Mouse (Mus musculus) spleen, adult 2 months (tissue): ENCODE measurements at regions not wholly inside any gene's neighbourhood (a gene's known extent, or its start where the extent isn't known, plus 50 kb on each side); places are given as distances from the start of the nearest gene placed in this dataset.

Experiments
- DNase-seq, 2 experiments: peaks; one replicate each; pipeline versions ENCODE4 v3.0.0 to v3.0.0-alpha.2; 2012 to 2021; ENCODE audit warnings: low spot score in 2 of 2, low read depth in 1 of 2
- H3K27ac ChIP-seq: fragments of 200-500 bp; 2 replicates; pipeline ENCODE4 v1.5.1; 2012; ENCODE audit warnings: low read length, inconsistent platforms; ENCODE audit not compliant: insufficient read depth
- H3K27me3 ChIP-seq: fragments of 200-500 bp; 2 replicates; pipeline ENCODE4 v1.6.1; 2012; ENCODE audit warnings: mild to moderate bottlenecking, moderate library complexity, low read length, inconsistent platforms; ENCODE audit not compliant: control insufficient read depth, insufficient read depth
- H3K36me3 ChIP-seq: fragments of 200-500 bp; 2 replicates; pipeline ENCODE4 v1.6.1; 2012; ENCODE audit warnings: mild to moderate bottlenecking, low read length, inconsistent platforms; ENCODE audit not compliant: control insufficient read depth, insufficient read depth
- H3K4me1 ChIP-seq: fragments of 200-500 bp; 2 replicates; pipeline ENCODE4 v1.6.1; 2011; ENCODE audit warnings: inconsistent platforms; ENCODE audit not compliant: control insufficient read depth, insufficient read depth, insufficient read length
- H3K4me3 ChIP-seq: fragments of 200-500 bp; 2 replicates; pipeline ENCODE4 v1.5.1; 2011; ENCODE audit warnings: mild to moderate bottlenecking, inconsistent platforms; ENCODE audit not compliant: insufficient read depth, insufficient read length; ENCODE audit errors: extremely low read depth
- CTCF ChIP-seq: fragments of 200-500 bp; IDR thresholded peaks from 2 replicates; pipeline ENCODE4 v1.5.1; 2011; ENCODE audit warnings: mild to moderate bottlenecking, inconsistent platforms; ENCODE audit not compliant: insufficient read depth, insufficient read length, insufficient replicate concordance; ENCODE audit errors: extremely low read depth
- POLR2A ChIP-seq: fragments of 200-500 bp; IDR thresholded peaks from 2 replicates; pipeline ENCODE4 v1.6.1; 2011; ENCODE audit warnings: low read depth, low read length, inconsistent platforms
- WGBS: fragments of 180-500 bp; shearing (Covaris S2); methylation state at CpG from one replicate; pipeline ENCODE4 v1.1.7; 2018; 5-methylcytosine and 5-hydroxymethylcytosine counted together

GRCm38 (mm10) chrX:7435375-7436042 is 59.9 kb upstream of the Usp27x start:
- 93% methylated on average over 2 of the region's 2 CpGs for WGBS
- TF ChIP-seq POLR2A: no peak
- no peak for TF ChIP-seq CTCF
- Histone ChIP-seq H3K4me3 (no peak overlapping the region), H3K27me3 (no peaks in the 10 kb centered on the region), H3K4me1 (no peaks in the 10 kb centered on the region), H3K27ac (no peak overlapping the region), H3K36me3 (no peaks in the 10 kb centered on the region)
- DNase-seq: no peak

GRCm38 (mm10) chrX:7434268-7434667 is 58.6 kb upstream of the Usp27x start:
- Histone ChIP-seq H3K36me3 (no peaks in the 10 kb centered on the region), H3K27ac (no peak overlapping the region), H3K4me1 (no peaks in the 10 kb centered on the region), H3K27me3 (no peaks in the 10 kb centered on the region), H3K4me3 (no peak overlapping the region)
- WGBS: 28% methylated on average over 2 of the region's 2 CpGs
- DNase-seq: no peak
- no peak for TF ChIP-seq POLR2A
- TF ChIP-seq CTCF: no peak

- H3K27me3 ChIP-seq: no peaks in the 10 kb centered on the region
- H3K4me1 ChIP-seq: peaks cover 2% of the 10 kb centered on the region; the same call in 1 of the 2 replicates
- no peaks in the 10 kb centered on the region for H3K36me3 ChIP-seq
- TF ChIP-seq CTCF (no peak), POLR2A (no peak)
- no peak overlapping the region for H3K4me3 ChIP-seq
- no peak for DNase-seq
- 44% methylated on average over 1 of the region's 1 CpGs for WGBS
- H3K27ac ChIP-seq: no peak overlapping the region
Measured at GRCm38 (mm10) chrX:7430456-7430855, 54.8 kb upstream of the Usp27x start.

- DNase-seq: no peak
- 43% methylated on average over 5 of the region's 5 CpGs for WGBS
- no peak for TF ChIP-seq CTCF
- TF ChIP-seq POLR2A: no peak
- no peak overlapping the region for H3K4me3 ChIP-seq
- peaks cover 2% of the 10 kb centered on the region; the same call in 1 of the 2 replicates for H3K4me1 ChIP-seq
- H3K27ac ChIP-seq: no peak overlapping the region
- no peaks in the 10 kb centered on the region for H3K27me3 ChIP-seq
- no peaks in the 10 kb centered on the region for H3K36me3 ChIP-seq
Measured at GRCm38 (mm10) chrX:7429524-7429865, 53.9 kb upstream of the Usp27x start.

GRCm38 (mm10) chrX:7428621-7429523 is 53.2 kb upstream of the Usp27x start:
- H3K27me3 ChIP-seq: no peaks in the 10 kb centered on the region
- peaks cover 2% of the 10 kb centered on the region; the same call in 1 of the 2 replicates for H3K4me1 ChIP-seq
- TF ChIP-seq CTCF (no peak), POLR2A (no peak)
- WGBS: 67% methylated on average over 20 of the region's 20 CpGs
- H3K36me3 ChIP-seq: no peaks in the 10 kb centered on the region
- no peak overlapping the region for H3K4me3 ChIP-seq
- DNase-seq: no peak
- H3K27ac ChIP-seq: no peak overlapping the region
